Mouse (Mus musculus) neural tube, embryonic 14.5 days (tissue): ENCODE measurements around the gene Gak. TPM values are rescaled to one million over a fixed set of nuclear protein-coding genes. Genes with fewer than 3 reads are reported as not detected.
A peak's percentile ranks its signal among the peaks of the same experiment; 100 is the strongest.

Experiments
- ATAC-seq: fragments of 200-750 bp; cut with Nextera tagmentation; 2 replicates; pipeline ENCODE4 v1.8.0; 2017; ENCODE audit warnings: low read depth, mild to moderate bottlenecking, moderate TSS enrichment, moderate library complexity
- H3K27ac ChIP-seq: fragments of 300-500 bp; sonication (generic); 2 replicates; pipeline ENCODE4 v1.5.1; 2014; ENCODE audit warnings: low read depth, mild to moderate bottlenecking, control low read depth, low read length, moderate library complexity, mixed read lengths
- H3K27me3 ChIP-seq: fragments of 300-500 bp; sonication (generic); 2 replicates; pipeline ENCODE4 v1.6.1; 2014; ENCODE audit warnings: low read length; ENCODE audit not compliant: control insufficient read depth, insufficient read depth
- H3K36me3 ChIP-seq: fragments of 300-500 bp; sonication (generic); 2 replicates; pipeline ENCODE4 v1.6.1; 2014; ENCODE audit warnings: low read length, mixed read lengths; ENCODE audit not compliant: control insufficient read depth, insufficient read depth
- H3K4me1 ChIP-seq: fragments of 300-500 bp; sonication (generic); 2 replicates; pipeline ENCODE4 v1.6.1; 2014; ENCODE audit warnings: low read length; ENCODE audit not compliant: control insufficient read depth, insufficient read depth
- H3K4me2 ChIP-seq: fragments of 300-500 bp; sonication (generic); 2 replicates; pipeline ENCODE4 v1.6.1; 2014; ENCODE audit warnings: mild to moderate bottlenecking, low read depth, low read length, control low read depth
- H3K4me3 ChIP-seq: fragments of 300-500 bp; sonication (generic); 2 replicates; pipeline ENCODE4 v1.5.1; 2014; ENCODE audit warnings: low read depth, low read length, control low read depth, mixed read lengths
- H3K9ac ChIP-seq: fragments of 300-500 bp; sonication (generic); replicated peaks from 2 replicates; pipeline ENCODE4 v1.6.1; 2014; ENCODE audit warnings: low read depth, mild to moderate bottlenecking, control low read depth, low read length, mixed read lengths
- H3K9me3 ChIP-seq: fragments of 300-500 bp; sonication (generic); 2 replicates; pipeline ENCODE4 v1.6.1; 2016; ENCODE audit warnings: low read length; ENCODE audit not compliant: control insufficient read depth
- WGBS: fragments of 180-500 bp; shearing (Covaris S2); extraction: QIAGEN DNeasy Blood & Tissue Kit; methylation state at CpG from one replicate; pipeline ENCODE4 v1.1.7; 2014; 5-methylcytosine and 5-hydroxymethylcytosine counted together
- polyA plus RNA-seq: library from polyadenylated mRNA; unstranded; fragments of >200 nt; fragmentation: Nextera tagmentation; extraction: Ambion mirVana; gene quantifications from 2 replicates; pipeline ENCODE4 v1.2.1, GENCODE M21; 2014

Gak gene
- polyA plus RNA-seq: 42.4 and 49.9 TPM in 2 replicates

DNA sequence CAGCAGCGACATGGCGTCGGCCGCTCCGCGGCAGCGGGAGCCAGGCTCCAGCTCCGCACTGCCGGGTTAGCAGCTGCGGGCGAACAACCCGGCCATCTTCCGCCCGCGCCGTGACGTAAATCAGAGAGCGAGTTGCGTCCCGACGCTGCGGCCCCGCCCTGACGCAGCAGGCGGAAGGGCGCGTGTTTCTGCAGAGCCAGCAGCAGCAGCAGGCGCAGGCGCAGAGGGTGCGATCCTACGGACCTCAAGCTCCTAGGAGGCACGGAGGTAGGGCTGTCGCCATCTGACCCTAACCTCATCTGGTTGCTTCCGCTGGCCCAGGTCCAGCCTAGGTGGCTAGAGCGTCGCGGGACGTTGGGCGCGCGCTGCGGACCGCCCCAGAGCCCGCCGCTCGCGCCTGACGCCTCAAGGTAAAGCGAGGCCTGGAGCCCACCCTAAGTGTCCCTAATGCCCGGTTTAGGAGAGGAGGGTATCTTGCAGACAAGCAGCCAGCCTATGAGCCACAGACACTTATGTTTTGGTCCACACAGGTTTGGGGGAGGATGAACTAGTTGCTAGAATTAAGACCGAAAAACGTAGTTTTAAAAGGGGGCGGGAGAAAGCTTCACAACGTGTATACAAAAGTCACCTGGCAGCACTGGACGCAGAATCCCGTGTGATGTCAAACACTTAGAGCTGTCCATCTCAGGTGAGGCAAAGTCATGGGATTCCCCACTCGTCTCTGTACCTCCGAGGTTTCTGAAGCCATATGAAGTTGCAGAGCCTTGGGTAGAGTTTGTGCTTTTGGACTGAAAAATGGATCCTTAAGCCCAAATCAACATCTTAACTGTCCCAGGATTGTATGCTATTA, at the start of gene Gak, which contains the start of gene Tmem175:
Gene Gak, minus strand, starts transcription at position 122 of the 850 bp plus-strand sequence.
Gene Tmem175, plus strand, starts transcription at position 137 of the 850 bp plus-strand sequence.
- Histone ChIP-seq H3K27me3 (no peaks in the 10 kb centered on the region), H3K4me2 (peak within 1 kb of the TSS; percentile 97), H3K9me3 (no peaks in the 10 kb centered on the region), H3K27ac (peak within 1 kb of the TSS; percentile 87), H3K9ac (peak within 1 kb of the TSS; percentile 93), H3K36me3 (no peaks in the 10 kb centered on the region), H3K4me3 (peak within 1 kb of the TSS; percentile 85), H3K4me1 (peaks cover 12% of the 10 kb centered on the region; the same call in 1 of the 2 replicates)
- peak; percentile 98 for ATAC-seq
- WGBS: under 1% methylated on average over 58 of the region's 58 CpGs

DNA sequence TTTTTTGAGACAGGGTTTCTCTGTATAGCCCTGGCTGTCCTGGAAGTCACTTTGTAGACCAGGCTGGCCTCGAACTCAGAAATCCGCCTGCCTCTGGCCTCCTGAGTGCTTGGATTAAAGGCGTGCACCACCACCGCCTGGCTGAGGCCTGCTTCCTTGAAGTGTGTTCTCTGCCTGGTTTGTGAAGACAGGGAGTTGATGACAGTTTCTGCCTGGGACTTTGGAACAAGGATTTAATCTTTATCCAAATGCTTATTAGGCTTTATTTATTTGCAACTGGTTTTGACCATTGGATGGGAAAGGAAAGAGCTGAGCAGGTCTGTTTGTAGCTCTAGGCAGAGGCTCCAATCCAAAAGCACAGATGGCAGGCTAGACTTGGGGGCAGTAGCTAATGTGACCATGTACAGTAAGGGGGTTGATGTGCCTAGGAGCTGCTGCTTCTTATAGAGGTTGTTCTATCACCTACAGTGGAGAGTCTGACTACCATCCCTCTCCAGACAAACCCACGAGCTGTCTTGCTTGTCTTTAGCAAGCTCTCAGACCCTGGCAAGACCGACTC, 48.8 kb upstream of the Gak start:
- Histone ChIP-seq H3K9ac (no peak overlapping the region), H3K4me2 (no peak overlapping the region), H3K9me3 (no peaks in the 10 kb centered on the region), H3K27me3 (no peaks in the 10 kb centered on the region), H3K4me1 (peaks cover 3% of the 10 kb centered on the region; the same call in 1 of the 2 replicates), H3K4me3 (no peak overlapping the region), H3K27ac (no peak overlapping the region), H3K36me3 (no peaks in the 10 kb centered on the region)
- no peak for ATAC-seq
- WGBS: 90% methylated on average over 6 of the region's 6 CpGs

DNA sequence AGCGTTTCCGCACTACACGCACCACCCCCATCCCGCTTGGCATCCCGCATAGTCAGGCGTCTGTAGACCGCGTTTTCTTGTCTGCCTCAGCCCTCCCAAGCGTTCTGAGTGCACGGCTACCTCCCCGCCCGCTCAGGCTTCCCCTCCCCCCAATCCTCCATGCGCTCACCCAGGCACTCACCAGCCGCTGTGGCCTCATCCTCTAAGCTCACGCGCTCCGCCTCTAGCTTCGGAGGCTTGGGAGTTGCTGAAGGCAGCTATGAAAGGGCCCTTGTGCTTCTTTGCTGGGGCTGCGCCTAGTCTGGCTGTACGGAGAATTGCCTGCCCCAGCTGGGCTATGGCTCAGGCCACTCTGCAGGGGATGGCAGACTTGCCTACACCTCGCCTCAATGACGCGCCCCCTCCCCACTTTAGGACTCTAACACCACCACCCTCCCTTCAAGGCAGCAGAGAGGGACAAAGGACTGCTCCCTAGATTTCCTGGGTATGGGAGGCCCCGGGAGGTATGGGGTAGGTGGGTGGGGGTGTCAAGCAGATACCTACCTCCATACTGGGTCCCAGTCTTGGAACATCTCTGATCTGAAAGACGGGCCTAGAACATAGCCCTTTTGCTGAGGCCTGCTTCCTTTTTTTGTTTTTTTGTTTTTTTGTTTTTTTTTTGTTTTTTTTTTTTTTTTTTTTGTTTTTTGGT, 48.2 kb upstream of the Gak start:
- whole genome bisulfite sequencing: 4% methylated on average over 25 of the region's 25 CpGs
- peak overlapping the region; percentile 72 for H3K27ac ChIP-seq
- H3K36me3 ChIP-seq: no peaks in the 10 kb centered on the region
- peak; percentile 92 for ATAC-seq
- no peaks in the 10 kb centered on the region for H3K27me3 ChIP-seq
- no peaks in the 10 kb centered on the region for H3K9me3 ChIP-seq
- peak overlapping the region; percentile 46 for H3K4me2 ChIP-seq
- peaks cover 3% of the 10 kb centered on the region; the same call in 1 of the 2 replicates for H3K4me1 ChIP-seq
- H3K9ac ChIP-seq: peak overlapping the region; percentile 35
- H3K4me3 ChIP-seq: peak overlapping the region; percentile 23

DNA sequence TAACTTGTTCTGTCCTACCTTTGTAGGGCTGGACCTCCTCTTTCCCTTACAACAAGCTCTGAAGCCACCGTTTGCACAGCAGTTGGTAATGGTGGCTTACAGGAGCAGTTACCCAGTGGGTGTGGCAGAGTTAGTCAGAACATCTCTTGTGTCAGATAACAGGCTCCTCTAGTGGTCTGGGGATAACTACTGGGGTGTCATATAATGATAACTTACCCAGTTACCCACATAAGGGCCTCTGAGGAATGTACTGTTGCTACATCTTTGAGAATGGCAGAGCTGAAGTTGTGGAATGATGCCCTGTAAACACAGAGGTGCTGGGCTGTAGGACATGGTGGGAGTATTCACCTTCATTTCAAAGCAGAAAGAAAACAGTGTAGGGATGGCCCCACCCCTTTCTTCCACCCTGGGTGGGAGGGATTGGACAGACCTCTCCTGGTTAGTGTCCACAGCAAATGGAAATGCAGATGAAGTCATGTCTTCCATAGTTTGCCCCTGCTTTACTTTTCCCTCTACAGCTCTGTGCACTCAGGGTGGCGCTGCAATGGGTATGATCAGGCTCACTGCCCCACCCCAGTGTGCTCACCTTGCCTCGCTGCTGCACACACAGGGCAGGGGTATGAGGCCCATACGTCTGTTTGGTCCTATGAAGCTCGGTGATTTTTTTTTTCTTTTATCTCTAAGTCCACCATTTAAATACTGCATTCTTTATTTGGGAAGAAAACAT, 47.4 kb upstream of the Gak start:
- Histone ChIP-seq H3K27me3 (no peaks in the 10 kb centered on the region), H3K4me1 (peaks cover 3% of the 10 kb centered on the region; the same call in 1 of the 2 replicates), H3K4me2 (peak overlapping the region; percentile 46), H3K27ac (peak overlapping the region; percentile 72), H3K9ac (peak overlapping the region; percentile 35), H3K9me3 (no peaks in the 10 kb centered on the region), H3K36me3 (no peaks in the 10 kb centered on the region; the same call in 1 of the 2 replicates), H3K4me3 (peak overlapping the region; percentile 23)
- ATAC-seq: peak; percentile 68
- WGBS: 11% methylated on average over 5 of the region's 5 CpGs

DNA sequence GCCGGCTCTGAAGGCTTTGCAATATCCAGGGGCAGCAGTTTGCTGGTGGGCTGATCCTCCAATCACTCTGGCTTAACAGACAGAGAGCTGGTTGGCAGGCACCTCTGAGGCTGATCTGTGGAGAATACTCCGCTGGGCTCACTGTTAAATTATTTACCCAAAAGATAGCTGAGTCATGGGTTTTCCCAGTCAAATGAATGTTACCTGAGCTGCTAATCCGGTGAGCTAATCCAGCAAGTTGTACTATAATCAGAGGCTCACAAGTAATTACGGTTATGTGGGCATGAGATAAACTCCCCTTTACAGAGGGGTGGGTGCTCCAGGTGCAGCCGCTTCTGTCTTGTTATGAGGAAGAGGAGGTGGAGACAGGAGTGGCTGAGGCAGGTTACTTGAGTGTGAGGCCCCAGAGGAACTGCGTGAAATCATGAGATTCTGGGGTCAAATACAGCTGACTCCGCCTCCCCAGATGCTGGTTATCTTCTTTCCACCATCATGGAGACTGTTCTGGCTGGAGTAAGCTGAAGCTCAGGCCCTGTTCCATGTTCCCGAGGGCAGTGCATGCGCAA, 45.8 kb upstream of the Gak start, which contains the start of gene Slc26a1:
Gene Slc26a1, minus strand, starts transcription at position 319 of the 566 bp plus-strand sequence.
- 84% methylated on average over 9 of the region's 9 CpGs for WGBS
- Histone ChIP-seq H3K27ac (no peak within 1 kb of the TSS), H3K4me2 (no peak within 1 kb of the TSS), H3K4me1 (peaks cover 3% of the 10 kb centered on the region; the same call in 1 of the 2 replicates), H3K4me3 (no peak within 1 kb of the TSS), H3K27me3 (no peaks in the 10 kb centered on the region), H3K9ac (no peak within 1 kb of the TSS), H3K36me3 (no peaks in the 10 kb centered on the region; the same call in 1 of the 2 replicates), H3K9me3 (no peaks in the 10 kb centered on the region)
- no peak for ATAC-seq

DNA sequence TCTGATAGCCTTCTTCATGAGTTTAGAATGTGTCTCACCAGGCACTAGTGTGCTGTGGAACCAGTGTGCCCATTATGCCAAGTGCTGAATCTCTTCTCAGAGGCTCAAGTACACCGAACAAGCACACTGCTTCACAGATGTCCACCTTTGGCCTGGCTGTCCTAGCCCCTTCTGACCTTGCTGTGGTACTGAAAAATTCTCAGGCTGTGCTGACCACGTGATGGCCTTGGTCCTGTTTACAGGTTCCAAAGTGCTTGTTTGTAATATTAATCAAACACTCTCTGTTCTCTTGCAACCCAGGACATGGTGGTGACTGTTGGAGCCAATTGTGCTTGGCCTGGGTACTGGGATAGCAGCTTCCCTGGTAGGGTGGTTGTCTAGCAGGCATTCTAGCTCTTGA, 45.1 kb upstream of the Gak start:
- Histone ChIP-seq H3K27ac (no peak overlapping the region), H3K4me3 (no peak overlapping the region), H3K4me2 (no peak overlapping the region), H3K9ac (no peak overlapping the region), H3K9me3 (no peaks in the 10 kb centered on the region), H3K4me1 (peaks cover 8% of the 10 kb centered on the region), H3K36me3 (no peaks in the 10 kb centered on the region; the same call in 1 of the 2 replicates), H3K27me3 (no peaks in the 10 kb centered on the region)
- no peak for ATAC-seq
- WGBS: 90% methylated on average over 2 of the region's 2 CpGs

DNA sequence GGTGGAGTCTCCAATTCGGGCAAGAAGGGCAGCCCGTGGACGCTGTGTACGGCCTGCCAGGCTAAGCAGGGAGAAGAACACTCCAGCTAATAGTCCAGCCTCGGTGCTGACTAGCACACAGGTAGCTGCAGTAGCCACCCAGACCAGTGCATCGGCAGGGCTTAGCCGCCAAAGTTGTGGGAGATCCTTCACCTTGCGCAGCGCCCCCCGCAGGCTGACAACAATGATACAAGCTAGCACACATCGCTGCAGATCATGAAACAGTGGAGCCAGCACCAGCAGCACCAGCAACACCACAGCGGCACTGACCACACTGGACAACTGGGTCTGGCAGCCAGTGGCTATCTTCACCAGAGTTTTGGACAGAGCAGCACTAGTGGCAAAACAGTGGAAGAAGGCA, 42.2 kb upstream of the Gak start:
- ATAC-seq: no peak
- Histone ChIP-seq H3K36me3 (no peaks in the 10 kb centered on the region; the same call in 1 of the 2 replicates), H3K9me3 (no peaks in the 10 kb centered on the region), H3K4me3 (no peak overlapping the region), H3K27me3 (no peaks in the 10 kb centered on the region), H3K9ac (no peak overlapping the region), H3K4me1 (peaks cover 13% of the 10 kb centered on the region), H3K27ac (no peak overlapping the region), H3K4me2 (no peak overlapping the region)
- 91% methylated on average over 12 of the region's 12 CpGs for WGBS

DNA sequence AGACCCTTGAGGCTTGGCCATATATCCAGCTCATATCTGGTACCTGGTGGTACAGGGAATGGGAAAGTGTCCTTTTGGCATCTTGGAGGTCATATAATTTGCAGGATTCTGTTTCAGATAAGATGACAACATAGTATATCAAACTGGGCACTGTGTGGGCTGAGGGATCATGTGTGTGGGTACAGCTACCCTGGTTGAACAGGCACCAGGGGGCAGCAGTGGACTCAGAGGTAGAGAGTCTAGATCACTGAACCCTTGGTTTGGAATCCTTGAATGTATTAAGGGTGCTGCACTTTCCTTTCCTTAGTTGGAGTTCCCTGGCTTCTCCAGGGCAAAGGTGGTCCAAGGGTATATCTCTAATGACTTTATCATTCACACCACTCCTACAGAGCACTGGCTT, 41.2 kb upstream of the Gak start:
- Histone ChIP-seq H3K36me3 (no peaks in the 10 kb centered on the region; the same call in 1 of the 2 replicates), H3K9me3 (no peaks in the 10 kb centered on the region), H3K27me3 (no peaks in the 10 kb centered on the region), H3K27ac (no peak overlapping the region), H3K9ac (no peak overlapping the region), H3K4me3 (no peak overlapping the region), H3K4me2 (no peak overlapping the region), H3K4me1 (peaks cover 13% of the 10 kb centered on the region)
- no peak for ATAC-seq
